Mouse (Mus musculus): Measurements from ENCODE around the gene Slc22a23. TPM values are rescaled to one million over a fixed set of nuclear protein-coding genes. Genes with fewer than 3 reads are reported as not detected.
A peak's percentile ranks its signal among the peaks of the same experiment; 100 is the strongest.

The Slc22a23 gene
- polyA plus RNA-seq, 1 experiment from 2014 or later, result 2.6 TPM

- Histone ChIP-seq H3K27ac (ENCODE audit: low read length) (no peak overlapping the region), H3K9ac (replicated peaks; ENCODE audit: low read length) (peak overlapping the region; percentile 83), H3K4me2 (replicated peaks; ENCODE audit: low read depth, low read length) (peak overlapping the region; percentile 99), H3K27me3 (ENCODE audit: insufficient read depth, low read length) (peaks cover 29% of the 10 kb centered on the region), H3K4me1 (ENCODE audit: insufficient read depth, low read length) (peaks cover 20% of the 10 kb centered on the region; the same call in 1 of the 2 replicates), H3K36me3 (ENCODE audit: insufficient read depth, low read length) (no peaks in the 10 kb centered on the region), H3K4me3 (ENCODE audit: low read length) (peak overlapping the region; percentile 76), H3K9me3 (ENCODE audit: low read length) (no peaks in the 10 kb centered on the region)
- WGBS, result under 1% methylated on average over 81 of the region's 101 CpGs
- peak; percentile 82 for ATAC-seq (ENCODE audit: low FRiP score, low TSS enrichment)
These were observed 430 bp downstream of the Slc22a23 start for GRCm38 (mm10) chr13:34344376-34345127.

GRCm38 (mm10) chr13:34343719-34344375 lies 1.1 kb downstream of the Slc22a23 start:
- Histone ChIP-seq H3K27me3 (ENCODE audit: insufficient read depth, low read length) (peaks cover 29% of the 10 kb centered on the region), H3K4me3 (ENCODE audit: low read length) (peak overlapping the region; percentile 76), H3K36me3 (ENCODE audit: insufficient read depth, low read length) (no peaks in the 10 kb centered on the region), H3K9me3 (ENCODE audit: low read length) (no peaks in the 10 kb centered on the region), H3K27ac (ENCODE audit: low read length) (no peak overlapping the region), H3K9ac (replicated peaks; ENCODE audit: low read length) (peak overlapping the region; percentile 83), H3K4me1 (ENCODE audit: insufficient read depth, low read length) (peaks cover 20% of the 10 kb centered on the region; the same call in 1 of the 2 replicates), H3K4me2 (replicated peaks; ENCODE audit: low read depth, low read length) (peak overlapping the region; percentile 99)
- 2% methylated on average over 31 of the region's 31 CpGs for WGBS
- ATAC-seq (ENCODE audit: low FRiP score, low TSS enrichment), result peak; percentile 21; the same call in 1 of the 2 replicates

- Histone ChIP-seq H3K9me3 (ENCODE audit: low read length) (no peaks in the 10 kb centered on the region), H3K27me3 (ENCODE audit: insufficient read depth, low read length) (peaks cover 29% of the 10 kb centered on the region), H3K9ac (replicated peaks; ENCODE audit: low read length) (no peak overlapping the region), H3K27ac (ENCODE audit: low read length) (no peak overlapping the region), H3K4me3 (ENCODE audit: low read length) (peak overlapping the region; percentile 5; the same call in 1 of the 2 replicates), H3K36me3 (ENCODE audit: insufficient read depth, low read length) (no peaks in the 10 kb centered on the region), H3K4me2 (replicated peaks; ENCODE audit: low read depth, low read length) (peak overlapping the region; percentile 15; the same call in 1 of the 2 replicates), H3K4me1 (ENCODE audit: insufficient read depth, low read length) (peaks cover 20% of the 10 kb centered on the region; the same call in 1 of the 2 replicates)
- ATAC-seq (ENCODE audit: low FRiP score, low TSS enrichment), result no peak
- WGBS, result 81% methylated on average over 6 of the region's 6 CpGs
These were observed 2.6 kb downstream of the Slc22a23 start for GRCm38 (mm10) chr13:34342286-34342890.

GRCm38 (mm10) chr13:34336895-34337294 lies 8.1 kb downstream of the Slc22a23 start:
- Histone ChIP-seq H3K9me3 (ENCODE audit: low read length) (no peaks in the 10 kb centered on the region), H3K36me3 (ENCODE audit: insufficient read depth, low read length) (no peaks in the 10 kb centered on the region), H3K4me1 (ENCODE audit: insufficient read depth, low read length) (no peaks in the 10 kb centered on the region), H3K4me2 (replicated peaks; ENCODE audit: low read depth, low read length) (no peak overlapping the region), H3K4me3 (ENCODE audit: low read length) (no peak overlapping the region), H3K27ac (ENCODE audit: low read length) (no peak overlapping the region), H3K27me3 (ENCODE audit: insufficient read depth, low read length) (peaks cover 3% of the 10 kb centered on the region; the same call in 1 of the 2 replicates), H3K9ac (replicated peaks; ENCODE audit: low read length) (no peak overlapping the region)
- no peak for ATAC-seq (ENCODE audit: low FRiP score, low TSS enrichment)
- whole genome bisulfite sequencing, result 90% methylated on average over 1 of the region's 1 CpGs

GRCm38 (mm10) chr13:34334847-34335246 lies 10.1 kb downstream of the Slc22a23 start:
- 83% methylated on average over 2 of the region's 2 CpGs for WGBS
- Histone ChIP-seq H3K9me3 (ENCODE audit: low read length) (no peaks in the 10 kb centered on the region), H3K4me1 (ENCODE audit: insufficient read depth, low read length) (no peaks in the 10 kb centered on the region), H3K36me3 (ENCODE audit: insufficient read depth, low read length) (no peaks in the 10 kb centered on the region), H3K4me2 (replicated peaks; ENCODE audit: low read depth, low read length) (no peak overlapping the region), H3K27ac (ENCODE audit: low read length) (no peak overlapping the region), H3K9ac (replicated peaks; ENCODE audit: low read length) (no peak overlapping the region), H3K27me3 (ENCODE audit: insufficient read depth, low read length) (no peaks in the 10 kb centered on the region), H3K4me3 (ENCODE audit: low read length) (no peak overlapping the region)
- no peak for ATAC-seq (ENCODE audit: low FRiP score, low TSS enrichment)

GRCm38 (mm10) chr13:34332762-34333161 lies 12.2 kb downstream of the Slc22a23 start:
- Histone ChIP-seq H3K9me3 (ENCODE audit: low read length) (no peaks in the 10 kb centered on the region), H3K9ac (replicated peaks; ENCODE audit: low read length) (no peak overlapping the region), H3K27ac (ENCODE audit: low read length) (no peak overlapping the region), H3K4me1 (ENCODE audit: insufficient read depth, low read length) (no peaks in the 10 kb centered on the region), H3K27me3 (ENCODE audit: insufficient read depth, low read length) (no peaks in the 10 kb centered on the region), H3K4me3 (ENCODE audit: low read length) (no peak overlapping the region), H3K4me2 (replicated peaks; ENCODE audit: low read depth, low read length) (no peak overlapping the region), H3K36me3 (ENCODE audit: insufficient read depth, low read length) (no peaks in the 10 kb centered on the region)
- WGBS, result 37% methylated on average over 7 of the region's 7 CpGs
- peak; percentile 70; the same call in 1 of the 2 replicates for ATAC-seq (ENCODE audit: low FRiP score, low TSS enrichment)

- Histone ChIP-seq H3K4me3 (ENCODE audit: low read length) (no peak overlapping the region), H3K4me1 (ENCODE audit: insufficient read depth, low read length) (no peaks in the 10 kb centered on the region), H3K36me3 (ENCODE audit: insufficient read depth, low read length) (no peaks in the 10 kb centered on the region), H3K27me3 (ENCODE audit: insufficient read depth, low read length) (no peaks in the 10 kb centered on the region), H3K27ac (ENCODE audit: low read length) (no peak overlapping the region), H3K4me2 (replicated peaks; ENCODE audit: low read depth, low read length) (no peak overlapping the region), H3K9me3 (ENCODE audit: low read length) (no peaks in the 10 kb centered on the region), H3K9ac (replicated peaks; ENCODE audit: low read length) (no peak overlapping the region)
- 89% methylated on average over 7 of the region's 7 CpGs for WGBS
- ATAC-seq (ENCODE audit: low FRiP score, low TSS enrichment), result no peak
These were observed 13.4 kb downstream of the Slc22a23 start for GRCm38 (mm10) chr13:34331399-34332186.

GRCm38 (mm10) chr13:34329589-34329988 lies 15.4 kb downstream of the Slc22a23 start:
- Histone ChIP-seq H3K4me1 (ENCODE audit: insufficient read depth, low read length) (no peaks in the 10 kb centered on the region), H3K4me2 (replicated peaks; ENCODE audit: low read depth, low read length) (no peak overlapping the region), H3K9me3 (ENCODE audit: low read length) (no peaks in the 10 kb centered on the region), H3K27me3 (ENCODE audit: insufficient read depth, low read length) (no peaks in the 10 kb centered on the region), H3K36me3 (ENCODE audit: insufficient read depth, low read length) (no peaks in the 10 kb centered on the region), H3K27ac (ENCODE audit: low read length) (no peak overlapping the region), H3K9ac (replicated peaks; ENCODE audit: low read length) (no peak overlapping the region), H3K4me3 (ENCODE audit: low read length) (no peak overlapping the region)
- no peak for ATAC-seq (ENCODE audit: low FRiP score, low TSS enrichment)
- WGBS, result 86% methylated on average over 4 of the region's 4 CpGs

- no peak overlapping the region for H3K9ac ChIP-seq (replicated peaks; ENCODE audit: low read length)
- ATAC-seq (ENCODE audit: low FRiP score, low TSS enrichment), result no peak
- no peak overlapping the region for H3K4me2 ChIP-seq (replicated peaks; ENCODE audit: low read depth, low read length)
- no peaks in the 10 kb centered on the region for H3K36me3 ChIP-seq (ENCODE audit: insufficient read depth, low read length)
- H3K27ac ChIP-seq (ENCODE audit: low read length), result no peak overlapping the region
- no peaks in the 10 kb centered on the region for H3K9me3 ChIP-seq (ENCODE audit: low read length)
- H3K27me3 ChIP-seq (ENCODE audit: insufficient read depth, low read length), result no peaks in the 10 kb centered on the region
- no peak overlapping the region for H3K4me3 ChIP-seq (ENCODE audit: low read length)
- no peaks in the 10 kb centered on the region for H3K4me1 ChIP-seq (ENCODE audit: insufficient read depth, low read length)
- 94% methylated on average over 1 of the region's 1 CpGs for WGBS
These were observed 18.0 kb downstream of the Slc22a23 start for GRCm38 (mm10) chr13:34326992-34327391.

Data from kidney, embryonic 16.5 days (tissue).